Mouse (Mus musculus) mammary gland, adult 2 months (tissue): ENCODE measurements around the gene Dusp3. TPM values are rescaled to one million over a fixed set of nuclear protein-coding genes. Genes with fewer than 3 reads are reported as not detected.

Experiments used
- polyA plus RNA-seq: library from polyadenylated mRNA; depleted of rRNA; stranded (reverse); fragments of >200 nt; gene quantifications from 2 replicates; pipeline ENCODE4 v1.2.3, GENCODE M21; 2012; ENCODE audit warnings: low replicate concordance; rRNA removed

Dusp3 gene
- 105 and 133 TPM in 2 replicates for polyA plus RNA-seq

GRCm38 (mm10) chr11:101986913-101987312 lies at the start of gene Dusp3:
TSS of gene Dusp3 (minus strand) at chr11:101987013.

GRCm38 (mm10) chr11:102028087-102028816 lies 41.4 kb upstream of the Dusp3 start, which contains the start of gene Mpp3:
TSS of gene Mpp3 (minus strand) at chr11:102028461.

GRCm38 (mm10) chr11:101984054-101985025 lies 2.5 kb downstream of the Dusp3 start, which contains the start of gene Cfap97d1:
TSS of gene Cfap97d1 (plus strand) at chr11:101984279.

GRCm38 (mm10) chr11:101966965-101967614 lies 19.7 kb downstream of the Dusp3 start, which contains the start of gene Sost:
TSS of gene Sost (minus strand) at chr11:101967015.

Other genes with a start within 250 kb of the Dusp3 start
- 6.8 and 8.5 TPM in 2 replicates for gene Etv4, start 201.6 kb downstream of the Dusp3 start, polyA plus RNA-seq
- gene Meox1, start 92.6 kb downstream of the Dusp3 start, polyA plus RNA-seq = 5.5 and 7.7 TPM in 2 replicates
- gene Sost, start 20.0 kb downstream of the Dusp3 start, polyA plus RNA-seq = 0.26 TPM in 1 of 2 replicates, not detected in the other
- gene Cfap97d1, start 2.7 kb downstream of the Dusp3 start, polyA plus RNA-seq = not detected in 2 replicates
- gene Mpp3, start 41.4 kb upstream of the Dusp3 start, polyA plus RNA-seq = 4.8 and 7.8 TPM in 2 replicates
- 95.5 and 130 TPM in 2 replicates for gene Cd300lg, start 54.5 kb upstream of the Dusp3 start, polyA plus RNA-seq
- 13.5 and 13.8 TPM in 2 replicates for gene Mpp2, start 101.5 kb upstream of the Dusp3 start, polyA plus RNA-seq
- gene Ppy, start 114.3 kb upstream of the Dusp3 start, polyA plus RNA-seq = not detected in 2 replicates
- gene Pyy, start 120.8 kb upstream of the Dusp3 start, polyA plus RNA-seq = not detected in 2 replicates
- 0.85 TPM in 1 of 2 replicates, not detected in the other for gene Nags, start 158.5 kb upstream of the Dusp3 start, polyA plus RNA-seq
- gene Tmem101, start 169.4 kb upstream of the Dusp3 start, polyA plus RNA-seq = 17.0 and 22.2 TPM in 2 replicates
- gene Lsm12, start 198.3 kb upstream of the Dusp3 start, polyA plus RNA-seq = 35.8 and 55.6 TPM in 2 replicates
- 115 and 131 TPM in 2 replicates for gene G6pc3, start 202.6 kb upstream of the Dusp3 start, polyA plus RNA-seq
- 88.0 and 204 TPM in 2 replicates for gene Hdac5, start 243.2 kb upstream of the Dusp3 start, polyA plus RNA-seq